Mouse (Mus musculus): Measurements from ENCODE around the gene Zfp61. TPM values are rescaled to one million over a fixed set of nuclear protein-coding genes. Genes with fewer than 3 reads are reported as not detected.

The Zfp61 gene
- polyA plus RNA-seq, 1 experiment from 2014 or later: 26.8 TPM

DNA sequence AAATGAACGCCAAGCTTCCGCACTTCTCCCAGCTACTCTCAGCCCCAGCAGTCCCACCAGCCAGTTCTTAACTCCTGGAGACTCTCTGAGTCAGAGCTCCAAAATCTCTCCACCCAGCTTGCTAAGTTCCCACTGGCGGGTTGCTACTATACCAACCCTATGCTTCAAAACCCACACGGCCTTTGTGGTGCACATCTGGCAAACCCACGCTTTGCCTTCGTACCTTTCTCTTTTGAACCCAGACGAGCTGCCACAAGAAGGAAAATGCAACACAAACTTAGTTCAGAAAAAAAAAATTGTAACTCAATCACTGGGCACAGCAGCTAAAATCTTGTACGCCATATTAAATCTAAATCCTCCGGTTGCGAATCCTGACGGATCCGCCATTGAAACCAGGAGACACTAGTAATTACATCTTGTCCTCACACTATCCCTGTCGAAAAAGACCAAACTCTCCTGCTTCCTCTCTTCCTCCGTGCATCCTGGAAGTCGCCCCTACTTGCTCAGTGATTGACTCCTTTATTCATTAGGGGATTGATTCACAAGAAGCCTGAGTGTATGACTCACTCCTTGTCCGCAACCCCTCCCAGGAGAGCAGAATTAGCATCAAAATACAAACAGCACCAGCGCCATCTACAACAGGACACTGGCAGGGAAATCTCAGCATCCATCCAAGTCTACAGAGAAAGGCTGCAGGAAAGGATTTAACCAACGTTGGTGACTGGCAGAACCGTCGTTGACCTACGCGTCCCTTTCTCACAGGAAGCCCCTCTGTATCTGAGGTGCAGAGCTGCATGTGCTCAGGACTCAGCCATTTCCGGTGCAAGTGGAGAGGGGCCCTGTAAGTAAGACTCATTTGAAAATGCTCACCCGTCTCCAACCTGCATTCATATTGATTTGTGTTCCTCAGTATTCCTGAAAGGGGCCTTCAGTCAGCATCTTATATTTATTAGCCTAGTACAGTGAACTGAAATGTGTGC is 32.6 kb downstream of the Zfp61 start:
- peak; percentile 42 for DNase-seq (ENCODE audit: low spot score)

DNA sequence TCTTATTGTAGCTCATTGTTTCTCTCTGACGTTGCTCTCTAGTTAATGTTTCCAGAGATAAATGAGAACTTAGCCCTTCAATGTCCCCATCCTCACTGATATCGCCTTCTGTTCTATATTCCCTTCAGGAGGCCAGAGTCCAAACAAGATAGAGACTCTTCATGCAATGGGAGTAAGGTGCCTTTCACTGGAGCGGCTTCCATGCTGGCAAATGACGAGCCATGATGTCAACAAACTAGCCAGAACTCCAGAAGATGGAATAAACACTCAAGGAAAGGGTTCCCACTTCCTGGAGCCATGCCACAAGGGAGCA is 41.1 kb downstream of the Zfp61 start:
- DNase-seq (ENCODE audit: low spot score): no peak

DNA sequence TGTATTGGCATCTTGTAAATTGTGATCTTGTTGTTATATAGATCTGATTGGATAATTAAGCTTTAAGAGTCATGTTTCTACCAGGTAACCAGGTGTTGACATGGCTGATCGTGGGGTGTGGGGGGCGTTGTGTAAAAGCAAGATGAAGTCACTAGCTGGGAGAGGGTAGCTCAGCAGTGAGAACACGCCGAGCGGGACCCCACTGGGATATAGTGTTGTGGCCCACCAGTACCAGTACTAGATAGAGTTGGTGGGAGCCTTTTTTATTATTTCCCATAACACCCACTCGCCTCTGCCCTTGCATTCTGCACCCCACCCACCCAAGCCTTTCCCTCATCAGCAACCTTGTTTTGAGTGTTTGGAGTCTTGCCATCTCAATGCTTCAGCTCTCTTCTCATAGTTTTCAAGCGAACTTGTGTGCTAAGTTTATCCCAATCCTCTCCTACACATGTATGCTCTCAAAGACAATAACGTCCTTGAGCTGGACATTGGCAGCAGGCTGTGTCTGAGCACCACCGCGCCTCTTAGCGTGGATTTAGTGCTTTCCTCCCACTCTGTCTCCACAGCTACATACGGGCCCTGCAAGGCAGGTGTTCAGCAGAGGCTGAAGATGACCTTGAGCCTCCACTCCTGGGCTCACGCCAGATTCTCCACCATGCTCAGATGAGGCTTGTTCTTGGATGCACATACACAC is 41.6 kb downstream of the Zfp61 start:
- DNase-seq (ENCODE audit: low spot score): no peak

DNA sequence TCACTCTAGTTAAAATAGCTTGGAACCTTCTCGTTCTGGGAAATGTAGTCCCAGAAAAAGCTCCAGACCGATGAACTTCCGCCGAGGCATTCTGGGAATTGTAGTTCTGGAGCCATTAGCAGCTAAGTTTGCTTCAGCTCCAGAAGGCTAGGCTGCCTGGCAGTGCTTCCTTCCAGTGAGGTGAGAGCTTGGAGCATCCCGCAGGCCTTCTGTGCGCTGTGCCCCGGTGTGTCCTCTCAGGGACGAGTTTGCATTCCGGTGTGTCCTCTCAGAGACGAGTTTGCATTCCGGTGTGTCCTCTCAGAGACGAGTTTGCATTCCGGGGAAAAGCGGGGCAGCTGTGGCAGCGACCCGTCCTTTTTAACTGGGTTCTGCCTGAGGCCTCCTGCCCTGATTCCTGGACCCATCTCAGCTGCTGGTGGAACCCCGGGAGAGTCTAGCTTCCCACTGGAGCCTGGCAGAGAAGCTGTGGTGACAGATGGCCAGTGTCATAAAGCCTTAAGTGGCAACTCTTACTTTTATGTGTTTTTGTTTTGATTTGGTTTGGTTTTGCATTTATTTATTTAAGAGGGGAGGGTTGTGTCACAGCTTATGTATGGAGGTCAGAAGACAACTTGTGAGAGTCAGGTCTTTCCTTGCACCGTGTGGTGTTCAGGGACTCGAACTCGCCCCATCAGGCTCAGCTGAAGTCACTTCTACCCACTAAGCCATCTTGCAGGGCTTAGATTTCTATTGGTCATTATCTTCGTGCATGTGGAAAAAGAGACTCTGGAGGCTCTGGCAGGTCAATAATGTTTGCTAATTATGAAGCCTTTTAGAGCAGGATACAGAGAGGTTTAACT is 46.2 kb downstream of the Zfp61 start, which contains the start of gene Zfp108:
Gene Zfp108, plus strand, starts transcription at position 162 of the 842 bp plus-strand sequence.
- peak; percentile 72 for DNase-seq (ENCODE audit: low spot score)

DNA sequence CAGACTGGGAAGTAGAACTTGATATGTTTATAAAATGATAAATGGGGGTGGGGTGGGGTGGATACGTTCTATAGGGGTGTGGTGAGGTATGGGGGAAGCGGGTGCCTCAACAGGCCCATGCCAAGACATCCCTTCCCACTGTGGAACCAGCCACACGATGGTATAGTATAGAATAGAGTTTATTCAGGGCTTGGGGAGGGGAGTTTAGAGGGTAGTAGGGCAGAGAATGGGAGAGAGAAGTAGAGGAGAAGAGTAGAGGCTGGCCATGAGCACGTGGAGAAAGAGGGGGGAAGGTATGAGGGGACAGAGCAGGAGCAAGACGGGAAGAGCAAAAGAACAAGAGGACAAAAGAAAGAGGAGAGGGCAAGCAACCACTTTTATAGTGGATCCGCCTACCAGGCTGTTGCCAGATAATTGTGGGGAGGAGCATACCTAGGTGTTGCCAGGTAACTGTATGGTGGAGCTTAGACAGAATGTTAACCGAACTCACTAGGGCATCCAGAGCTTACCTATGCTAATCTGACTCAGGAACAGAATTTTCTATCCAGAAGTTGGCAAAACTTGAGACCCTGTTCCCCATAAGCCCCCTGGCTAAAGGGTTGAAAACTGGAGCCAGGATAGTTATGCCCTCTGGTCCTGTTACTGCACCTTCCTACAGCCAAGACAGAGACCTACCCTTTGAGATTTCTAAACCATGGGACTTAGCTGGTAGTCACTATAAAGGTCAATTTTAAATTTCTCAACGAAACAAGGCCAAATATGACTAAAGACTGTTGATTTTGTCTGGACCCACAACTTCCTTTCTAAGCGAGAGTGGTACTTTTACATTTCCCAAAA is 47.0 kb downstream of the Zfp61 start:
- no peak for DNase-seq (ENCODE audit: low spot score)

Small RNA genes within 50 kb of the gene (microRNA-seq; reads per million reads assigned to microRNA genes)
- not detected for gene Gm27592 (ENCODE audit: borderline number of aligned reads)

Other genes starting within 250 kb of the Zfp61 start
- not detected in 2 replicates for gene Vmn1r183, start 248.0 kb downstream of the Zfp61 start, polyA plus RNA-seq (2015; fragmentation: Nextera tagmentation; extraction: Ambion mirVana)
- gene Zfp180, start 219.3 kb downstream of the Zfp61 start, polyA plus RNA-seq (2015; fragmentation: Nextera tagmentation; extraction: Ambion mirVana): 17.6 and 19.3 TPM in 2 replicates
- 1.3 and 2.2 TPM in 2 replicates for gene Zfp112, start 188.9 kb downstream of the Zfp61 start, polyA plus RNA-seq (2015; fragmentation: Nextera tagmentation; extraction: Ambion mirVana)
- 10.5 and 11.6 TPM in 2 replicates for gene Zfp235, start 167.1 kb downstream of the Zfp61 start, polyA plus RNA-seq (2015; fragmentation: Nextera tagmentation; extraction: Ambion mirVana)
- gene Zfp114, start 126.2 kb downstream of the Zfp61 start, polyA plus RNA-seq (2015; fragmentation: Nextera tagmentation; extraction: Ambion mirVana): 0.98 and 1.2 TPM in 2 replicates
- 1.9 and 3.0 TPM in 2 replicates for gene Zfp111, start 89.8 kb downstream of the Zfp61 start, polyA plus RNA-seq (2015; fragmentation: Nextera tagmentation; extraction: Ambion mirVana)
- 1.7 and 2.4 TPM in 2 replicates for gene Zfp109, start 63.7 kb downstream of the Zfp61 start, polyA plus RNA-seq (2015; fragmentation: Nextera tagmentation; extraction: Ambion mirVana)
- gene Zfp108, start 46.4 kb downstream of the Zfp61 start, polyA plus RNA-seq (2015; fragmentation: Nextera tagmentation; extraction: Ambion mirVana): 0.85 and 0.89 TPM in 2 replicates
- gene Zfp93, start 30.8 kb downstream of the Zfp61 start, polyA plus RNA-seq (2015; fragmentation: Nextera tagmentation; extraction: Ambion mirVana): 3.9 and 5.0 TPM in 2 replicates
- gene Zfp94, start 15.4 kb upstream of the Zfp61 start, polyA plus RNA-seq (2015; fragmentation: Nextera tagmentation; extraction: Ambion mirVana): 4.6 and 5.5 TPM in 2 replicates
- not detected in 2 replicates for gene Tescl, start 32.7 kb upstream of the Zfp61 start, polyA plus RNA-seq (2015; fragmentation: Nextera tagmentation; extraction: Ambion mirVana)
- gene Lypd5, start 48.0 kb upstream of the Zfp61 start, polyA plus RNA-seq (2015; fragmentation: Nextera tagmentation; extraction: Ambion mirVana): 0.05 TPM in 1 of 2 replicates, not detected in the other
- 105 and 120 TPM in 2 replicates for gene Kcnn4, start 69.0 kb upstream of the Zfp61 start, polyA plus RNA-seq (2015; fragmentation: Nextera tagmentation; extraction: Ambion mirVana)
- gene Smg9, start 98.4 kb upstream of the Zfp61 start, polyA plus RNA-seq (2015; fragmentation: Nextera tagmentation; extraction: Ambion mirVana): 30.2 and 33.3 TPM in 2 replicates
- gene Irgc1, start 151.1 kb upstream of the Zfp61 start, polyA plus RNA-seq (2015; fragmentation: Nextera tagmentation; extraction: Ambion mirVana): 0.18 and 0.22 TPM in 2 replicates
- gene Plaur, start 161.3 kb upstream of the Zfp61 start, polyA plus RNA-seq (2015; fragmentation: Nextera tagmentation; extraction: Ambion mirVana): 3.0 and 3.4 TPM in 2 replicates
- 0.71 and 0.83 TPM in 2 replicates for gene Cadm4, start 180.8 kb upstream of the Zfp61 start, polyA plus RNA-seq (2015; fragmentation: Nextera tagmentation; extraction: Ambion mirVana)
- gene Zfp428, start 205.8 kb upstream of the Zfp61 start, polyA plus RNA-seq (2015; fragmentation: Nextera tagmentation; extraction: Ambion mirVana): 16.5 and 16.7 TPM in 2 replicates
- 0.07 TPM in 1 of 2 replicates, not detected in the other for gene AC161166.1, start 211.2 kb upstream of the Zfp61 start, polyA plus RNA-seq (2015; fragmentation: Nextera tagmentation; extraction: Ambion mirVana)
- gene Irgq, start 229.5 kb upstream of the Zfp61 start, polyA plus RNA-seq (2015; fragmentation: Nextera tagmentation; extraction: Ambion mirVana): 5.5 and 5.7 TPM in 2 replicates
- gene Pinlyp, start 244.9 kb upstream of the Zfp61 start, polyA plus RNA-seq (2015; fragmentation: Nextera tagmentation; extraction: Ambion mirVana): 1.8 and 2.4 TPM in 2 replicates
- 61.0 and 66.5 TPM in 2 replicates for gene Xrcc1, start 245.1 kb upstream of the Zfp61 start, polyA plus RNA-seq (2015; fragmentation: Nextera tagmentation; extraction: Ambion mirVana)

Measured in thymus, postnatal 0 days (tissue).